10 mouse cellular contexts compared by ENCODE assay signal in genomic region chr10:38121911-38122573, GRCm38 (mm10).
DNase-seq lines count a peak whose midpoint lies in the region; ATAC-seq lines count a peak whose summit lies in the region.
"Had no signal": no experiment of that assay in that cellular context is flagged by ENCODE, and none has a peak within 500 bp of the region (broad histone marks: within the 10 kb centered on the region; RNA-seq: fewer than 3 reads in every experiment).

No protein-coding gene starts in this region.

- no peaks in the 10 kb centered on the region for H3K36me3 ChIP-seq in kidney, embryonic 16.5 days (ENCODE audit: insufficient read depth, low read length)
- H3K36me3 ChIP-seq in limb, embryonic 15.5 days, result no peaks in the 10 kb centered on the region

- H3K27ac ChIP-seq in kidney, embryonic 16.5 days (ENCODE audit: low read length), result no peak overlapping the region
- H3K27ac ChIP-seq in limb, embryonic 15.5 days, result peak overlapping the region; percentile 77

- H3K4me3 ChIP-seq in kidney, embryonic 16.5 days (ENCODE audit: low read length), result no peak overlapping the region
- H3K4me3 ChIP-seq in limb, embryonic 15.5 days, result no peak overlapping the region

- H3K4me2 ChIP-seq in kidney, embryonic 16.5 days (replicated peaks; ENCODE audit: low read depth, low read length), result no peak overlapping the region
- no peak overlapping the region for H3K4me2 ChIP-seq in limb, embryonic 15.5 days

- no peaks in the 10 kb centered on the region for H3K4me1 ChIP-seq in kidney, embryonic 16.5 days (ENCODE audit: insufficient read depth, low read length)
- H3K4me1 ChIP-seq in limb, embryonic 15.5 days, result peaks cover 5% of the 10 kb centered on the region; the same call in 1 of the 2 replicates

- no peaks in the 10 kb centered on the region for H3K27me3 ChIP-seq in kidney, embryonic 16.5 days (ENCODE audit: insufficient read depth, low read length)
- no peaks in the 10 kb centered on the region for H3K27me3 ChIP-seq in limb, embryonic 15.5 days

- no peak for DNase-seq in kidney, postnatal 36 days
- DNase-seq in embryo, embryonic 10.5 days (ENCODE audit: low spot score), result peak; percentile 75
- peak; percentile 72 for DNase-seq in gastrocnemius, adult 18-20 months (ENCODE audit: low spot score)
- no peak for DNase-seq in retina, embryonic 14.5 days (ENCODE audit: low spot score)
- DNase-seq in thymus, postnatal 10 days (ENCODE audit: low spot score in 2 of 2), result no peak
- no peak for DNase-seq in cerebellum, adult 11-12 months
- DNase-seq: cerebellum, postnatal 25 days had no signal

- WGBS in kidney, embryonic 16.5 days, result 52% methylated on average over 3 of the region's 3 CpGs
- 16% methylated on average over 3 of the region's 3 CpGs for WGBS in limb, embryonic 15.5 days

- no peak overlapping the region for H3K9ac ChIP-seq in kidney, embryonic 16.5 days (replicated peaks; ENCODE audit: low read length)
- H3K9ac ChIP-seq in limb, embryonic 15.5 days, result no peak overlapping the region

- no peaks in the 10 kb centered on the region for H3K9me3 ChIP-seq in kidney, embryonic 16.5 days (ENCODE audit: low read length)
- H3K9me3 ChIP-seq in limb, embryonic 15.5 days, result 0 out of 2 replicates have a peak, but pooled peaks cover 3% of the 10 kb centered on the region

- 0 out of 2 replicates have a peak, but pooled peaks have one; percentile 67 for ATAC-seq in kidney, embryonic 16.5 days (ENCODE audit: low FRiP score, low TSS enrichment)
- peak; percentile 84 for ATAC-seq in limb, embryonic 15.5 days (ENCODE audit: insufficient number of reproducible peaks, low FRiP score, low TSS enrichment, low read depth)
- ATAC-seq: intestine, embryonic 16.5 days had no signal

Comparison
In these comparisons a context has a peak if more than half of its experiments do, and no peak if none do; other contexts are left out.
1. DNase-seq: peak in embryo, embryonic 10.5 days (single experiment) and gastrocnemius, adult 18-20 months (single experiment); none in kidney, postnatal 36 days (0 of 2), retina, embryonic 14.5 days (single experiment), thymus, postnatal 10 days (0 of 2) and cerebellum, adult 11-12 months (single experiment).